27 mouse cellular contexts compared by ENCODE assay signal in the genomic region with DNA sequence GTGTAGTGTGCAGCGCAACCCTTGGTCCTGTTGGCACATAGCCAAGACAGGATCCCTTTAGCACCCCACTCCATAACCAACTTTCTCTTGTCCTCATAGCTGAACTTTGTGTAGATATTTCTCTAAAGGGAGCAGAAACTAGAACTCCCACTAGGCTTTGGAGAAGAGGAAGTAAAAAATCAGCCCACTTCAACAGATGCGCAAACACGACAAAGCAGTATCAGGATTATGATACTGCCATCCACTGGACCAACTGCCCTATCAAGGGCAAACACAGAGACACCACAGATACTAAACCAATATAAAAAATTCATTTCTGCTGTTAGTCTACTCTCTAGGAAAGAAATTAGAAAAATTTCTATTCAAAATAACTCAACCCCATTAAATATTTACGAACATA. TPM values are rescaled to one million over a fixed set of nuclear protein-coding genes. Genes with fewer than 3 reads are reported as not detected.
DNase-seq lines count a peak whose midpoint lies in the region; ATAC-seq and TF ChIP-seq lines count a peak whose summit lies in the region.
"Had no signal": no experiment of that assay in that cellular context is flagged by ENCODE, and none has a peak within 500 bp of the region (broad histone marks: within the 10 kb centered on the region; RNA-seq: fewer than 3 reads in every experiment).

No protein-coding gene starts in this region.

- H3K27me3 ChIP-seq in liver, embryonic 14.5 days (ENCODE audit: control insufficient read depth, insufficient read depth, low read length): no peaks in the 10 kb centered on the region
- H3K27me3 ChIP-seq in liver, embryonic 12.5 days (replicated peaks): no peaks in the 10 kb centered on the region; the same call in 1 of the 2 replicates
- no peaks in the 10 kb centered on the region for H3K27me3 ChIP-seq in MEL (ENCODE audit: control insufficient read depth in 1 of 2, insufficient read depth in 2 of 2, low read length in 2 of 2)
- H3K27me3 ChIP-seq in midbrain, embryonic 10.5 days (ENCODE audit: low read depth, poor library complexity, severe bottlenecking): no peaks in the 10 kb centered on the region
- H3K27me3 ChIP-seq: forebrain, embryonic 13.5 days; heart, embryonic 12.5 days; heart, embryonic 15.5 days had no signal

- H3K9me3 ChIP-seq in liver, embryonic 14.5 days (ENCODE audit: control insufficient read depth, low read length): no peaks in the 10 kb centered on the region
- H3K9me3 ChIP-seq in liver, embryonic 12.5 days (replicated peaks): no peaks in the 10 kb centered on the region
- no peaks in the 10 kb centered on the region for H3K9me3 ChIP-seq in MEL (replicated peaks; ENCODE audit: insufficient read depth, low read length)
- no peaks in the 10 kb centered on the region for H3K9me3 ChIP-seq in midbrain, embryonic 10.5 days (replicated peaks)
- H3K9me3 ChIP-seq: forebrain, embryonic 10.5 days; forebrain, embryonic 13.5 days; heart, embryonic 12.5 days; heart, embryonic 15.5 days had no signal

- H3K9ac ChIP-seq in liver, embryonic 14.5 days (replicated peaks): no peak overlapping the region
- H3K9ac ChIP-seq in liver, embryonic 12.5 days: no peak overlapping the region
- H3K9ac ChIP-seq in MEL (ENCODE audit: control insufficient read depth, low read depth, low read length, poor library complexity, severe bottlenecking): no peak overlapping the region
- H3K9ac ChIP-seq: forebrain, embryonic 13.5 days; heart, embryonic 12.5 days; heart, embryonic 15.5 days; hindbrain, embryonic 14.5 days had no signal

- no peak for DNase-seq in liver, embryonic 14.5 days (ENCODE audit: low read depth in 3 of 3, low spot score in 3 of 3)
- peak; percentile 93 for DNase-seq in MEL (ENCODE audit: low read depth, low spot score)
- DNase-seq in right cerebral cortex, postnatal 25 days: no peak
- no peak for DNase-seq in midbrain, embryonic 10.5 days (ENCODE audit: low spot score)
- DNase-seq: adrenal gland, adult 2 months; adrenal gland, postnatal 14 days; cerebellum, adult 11-12 months; cerebellum, adult 8-10 months; cerebellum, postnatal 10 days; cerebellum, postnatal 36 days; gastrocnemius, postnatal 10 days; gastrocnemius, postnatal 36 days; heart, postnatal 10 days; heart, postnatal 36 days had no signal

- TF ChIP-seq CTCF in liver, embryonic 14.5 days (IDR thresholded peaks at IDR 0.05; ENCODE audit: low read depth): no peak
- TF ChIP-seq CTCF in MEL (IDR thresholded peaks at IDR 0.05 in 2 of 3, conservative IDR thresholded peaks at IDR 0.05 in 1 of 3; ENCODE audit: control insufficient read depth in 1 of 3, insufficient read depth in 1 of 3, low read depth in 2 of 3, low read length in 3 of 3, poor library complexity in 1 of 3, severe bottlenecking in 1 of 3): peak in 1 of 3 experiments; percentile 34; a peak in 2 of 6 replicates

- no peak overlapping the region for H3K27ac ChIP-seq in liver, embryonic 14.5 days
- H3K27ac ChIP-seq in liver, embryonic 12.5 days: no peak overlapping the region
- peak overlapping the region; percentile 61 for H3K27ac ChIP-seq in MEL (ENCODE audit: control insufficient read depth, low read depth, low read length)
- H3K27ac ChIP-seq in midbrain, embryonic 10.5 days (replicated peaks): no peak overlapping the region
- H3K27ac ChIP-seq: forebrain, embryonic 10.5 days; forebrain, embryonic 13.5 days; heart, embryonic 15.5 days; hindbrain, embryonic 14.5 days; hindbrain, postnatal 0 days had no signal

- H3K36me3 ChIP-seq in liver, embryonic 14.5 days (replicated peaks; ENCODE audit: control insufficient read depth, insufficient read depth, low read depth): no peaks in the 10 kb centered on the region
- H3K36me3 ChIP-seq in liver, embryonic 12.5 days: no peaks in the 10 kb centered on the region
- peaks cover 0 to 51% of the 10 kb centered on the region in 2 experiments; a peak in 2 of 4 replicates for H3K36me3 ChIP-seq in MEL (ENCODE audit: control insufficient read depth in 1 of 2, insufficient read depth in 2 of 2, low read length in 2 of 2)
- H3K36me3 ChIP-seq in midbrain, embryonic 10.5 days: no peaks in the 10 kb centered on the region
- H3K36me3 ChIP-seq: forebrain, embryonic 10.5 days; heart, embryonic 12.5 days; heart, embryonic 15.5 days had no signal

- no peak for TF ChIP-seq EP300 in liver, embryonic 14.5 days (IDR thresholded peaks at IDR 0.05; ENCODE audit: low read depth)
- TF ChIP-seq EP300 in MEL (IDR thresholded peaks at IDR 0.05; ENCODE audit: low read depth in 1 of 2, low read length in 2 of 2): peak; percentile 100

- H3K4me3 ChIP-seq in liver, embryonic 14.5 days (ENCODE audit: insufficient read depth in 1 of 2, low read depth in 2 of 2, low read length in 2 of 2): no peak overlapping the region
- no peak overlapping the region for H3K4me3 ChIP-seq in liver, embryonic 12.5 days
- peak overlapping the region in 1 of 2 experiments; percentile 11; a peak in 1 of 4 replicates for H3K4me3 ChIP-seq in MEL (ENCODE audit: control insufficient read depth in 1 of 2, insufficient read depth in 1 of 2, low read depth in 2 of 2, low read length in 2 of 2)
- no peak overlapping the region for H3K4me3 ChIP-seq in midbrain, embryonic 10.5 days
- H3K4me3 ChIP-seq: forebrain, embryonic 10.5 days; forebrain, embryonic 13.5 days; heart, embryonic 12.5 days; heart, embryonic 15.5 days had no signal

- peaks cover 5% of the 10 kb centered on the region in 2 experiments for H3K4me1 ChIP-seq in liver, embryonic 14.5 days (replicated peaks; ENCODE audit: control insufficient read depth in 2 of 2, insufficient read depth in 2 of 2, low read length in 1 of 2)
- peaks cover 20% of the 10 kb centered on the region for H3K4me1 ChIP-seq in liver, embryonic 12.5 days
- peaks cover 24 to 40% of the 10 kb centered on the region in 2 experiments for H3K4me1 ChIP-seq in MEL (ENCODE audit: control insufficient read depth in 1 of 2, insufficient read depth in 2 of 2, low read length in 2 of 2)
- H3K4me1 ChIP-seq in midbrain, embryonic 10.5 days: no peaks in the 10 kb centered on the region
- H3K4me1 ChIP-seq: forebrain, embryonic 10.5 days; forebrain, embryonic 13.5 days; heart, embryonic 15.5 days had no signal

- H3K79me2 ChIP-seq in MEL (ENCODE audit: control insufficient read depth, insufficient read depth, low read length, poor library complexity): no peaks in the 10 kb centered on the region; the same call in 1 of the 2 replicates

- TF ChIP-seq RAD21 in MEL (IDR thresholded peaks at IDR 0.05; ENCODE audit: low read depth, low read length): peak; percentile 18

- TF ChIP-seq POLR2A in MEL (IDR thresholded peaks at IDR 0.05; ENCODE audit: control insufficient read depth in 1 of 2, insufficient read depth in 1 of 2, low read depth in 1 of 2, low read length in 2 of 2, poor library complexity in 1 of 2): no peak

- 0 out of 2 replicates have a peak, but pooled peaks have one; percentile 21 for ATAC-seq in liver, embryonic 14.5 days (ENCODE audit: insufficient read depth)
- ATAC-seq in liver, embryonic 12.5 days: no peak
- ATAC-seq in megakaryocyte progenitor cell, adult 5-6 weeks (replicated peaks; ENCODE audit: poor library complexity): peak; percentile 51
- ATAC-seq: CD4-positive, CD25-positive, alpha-beta regulatory T cell, adult 4 months; forebrain, embryonic 13.5 days; forebrain, embryonic 16.5 days; hindbrain, postnatal 0 days; inflammation-experienced regulatory T-cells, adult 6 months; intestine, embryonic 16.5 days; Patski had no signal

- 67% methylated on average over 4 of the region's 4 CpGs for WGBS in liver, embryonic 14.5 days (ENCODE audit: insufficient replicate concordance)
- WGBS in liver, embryonic 12.5 days (ENCODE audit: insufficient replicate concordance): 68% methylated on average over 4 of the region's 4 CpGs
- 94% methylated on average over 4 of the region's 4 CpGs for WGBS in midbrain, embryonic 10.5 days

- H3K4me2 ChIP-seq in liver, embryonic 14.5 days (ENCODE audit: low read depth): no peak overlapping the region
- H3K4me2 ChIP-seq in liver, embryonic 12.5 days: no peak overlapping the region
- H3K4me2 ChIP-seq: forebrain, embryonic 13.5 days; heart, embryonic 12.5 days; heart, embryonic 15.5 days; hindbrain, embryonic 14.5 days had no signal

TF ChIP-seq in MEL, 35 proteins besides CTCF, POLR2A, EP300 and RAD21 (continues in another document):
- TF ChIP-seq GABPA (IDR thresholded peaks at IDR 0.05; ENCODE audit: low read depth, low read length) (no peak), UBTF (IDR thresholded peaks at IDR 0.05; ENCODE audit: borderline replicate concordance, insufficient read depth, low read depth, low read length) (no peak), TAL1 (IDR thresholded peaks at IDR 0.05; ENCODE audit: low read length) (peak; percentile 92), USF1 (IDR thresholded peaks at IDR 0.05; ENCODE audit: low read depth, low read length) (no peak), MAZ (IDR thresholded peaks at IDR 0.05; ENCODE audit: low read depth, low read length) (peak; percentile 65), SMC3 (IDR thresholded peaks at IDR 0.05; ENCODE audit: low read depth, low read length) (peak; percentile 39; the same call in 1 of the 2 replicates), MEF2A (IDR thresholded peaks at IDR 0.05; ENCODE audit: extremely low read depth, insufficient replicate concordance, low read depth, low read length, poor library complexity, severe bottlenecking) (no peak)

RNA-seq across cellular contexts. Expression of gene Specc1, which starts 10.0 kb away (rescaled TPM):
- polyA plus RNA-seq in liver, embryonic 14.5 days (2012; rRNA removed): 23.5 and 26.2 TPM in 2 replicates
- polyA plus RNA-seq in liver, embryonic 14.5 days (2014; fragmentation: Nextera tagmentation; extraction: Ambion mirVana): 40.5 and 43.5 TPM in 2 replicates
- 36.4 and 38.7 TPM in 2 replicates for polyA plus RNA-seq in liver, embryonic 12.5 days (2016; fragmentation: Nextera tagmentation; extraction: Ambion mirVana)
- 2.3 and 2.5 TPM in 2 replicates for total RNA-seq in MEL (2012; rRNA removed)
- polyA plus RNA-seq in MEL (2012; ENCODE audit: insufficient read depth in 1 of 2, insufficient read length in 2 of 2, low read depth in 1 of 2, low replicate concordance in 2 of 2, missing spikeins in 1 of 2): 1 to 10 TPM in 1 of 2 experiments, not detected in 1; 5.8 TPM
- total RNA-seq in megakaryocyte progenitor cell, adult 5-6 weeks (2015): 16.4 and 19.7 TPM in 2 replicates
- total RNA-seq in megakaryocyte progenitor cell, adult 5-6 weeks (2017): 23.9 and 26.8 TPM in 2 replicates
- 10.1 and 13.3 TPM in 2 replicates for polyA plus RNA-seq in midbrain, embryonic 10.5 days (2016; fragmentation: Nextera tagmentation; extraction: Ambion mirVana)

RNA-seq across cellular contexts. Expression of gene Akap10, which starts 16.6 kb away (rescaled TPM):
- 5.4 and 6.5 TPM in 2 replicates for polyA plus RNA-seq in liver, embryonic 14.5 days (2012; rRNA removed)
- polyA plus RNA-seq in liver, embryonic 14.5 days (2014; fragmentation: Nextera tagmentation; extraction: Ambion mirVana): 5.7 and 6.3 TPM in 2 replicates
- polyA plus RNA-seq in liver, embryonic 12.5 days (2016; fragmentation: Nextera tagmentation; extraction: Ambion mirVana): 14.2 and 14.3 TPM in 2 replicates
- 20.1 and 21.7 TPM in 2 replicates for total RNA-seq in MEL (2012; rRNA removed)
- polyA plus RNA-seq in MEL (2012; ENCODE audit: insufficient read depth in 1 of 2, insufficient read length in 2 of 2, low read depth in 1 of 2, low replicate concordance in 2 of 2, missing spikeins in 1 of 2): 10 to 100 TPM in 1 of 2 experiments, not detected in 1; 17.7 TPM
- 45.7 and 45.8 TPM in 2 replicates for total RNA-seq in megakaryocyte progenitor cell, adult 5-6 weeks (2015)
- 34.0 and 37.8 TPM in 2 replicates for total RNA-seq in megakaryocyte progenitor cell, adult 5-6 weeks (2017)
- polyA plus RNA-seq in midbrain, embryonic 10.5 days (2016; fragmentation: Nextera tagmentation; extraction: Ambion mirVana): 13.7 and 14.7 TPM in 2 replicates
